ENCODE assay signal across 19 mouse cellular contexts in the genomic region with DNA sequence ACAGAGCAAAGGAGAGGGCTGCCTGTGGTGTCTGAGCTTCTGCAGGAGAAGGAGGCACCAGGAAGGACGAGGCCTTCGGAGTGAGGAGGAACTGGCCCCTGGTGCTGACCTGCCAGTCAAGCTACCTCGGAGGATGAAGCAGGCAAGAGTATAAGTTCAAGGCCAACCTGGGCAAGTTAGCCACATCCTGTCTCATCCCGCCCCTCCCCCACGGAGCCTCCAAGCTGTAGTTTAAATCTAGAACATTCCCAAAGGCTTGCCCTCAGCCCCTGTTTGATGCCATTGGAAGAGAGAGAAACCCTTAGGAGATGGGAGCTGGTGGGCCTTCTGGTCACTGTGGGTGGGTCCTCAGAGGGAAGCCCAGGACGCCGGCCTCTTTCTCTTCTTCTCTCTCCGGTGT. TPM values are rescaled to one million over a fixed set of nuclear protein-coding genes. Genes with fewer than 3 reads are reported as not detected.
"Had no signal": no experiment of that assay in that cellular context is flagged by ENCODE, and none has a peak within 500 bp of the region (broad histone marks: within the 10 kb centered on the region; RNA-seq: fewer than 3 reads in every experiment).

No protein-coding gene starts in this region.

- DNase-seq: liver, embryonic 13.5 days; liver, postnatal 0 days; lung, adult 2 months; lung, postnatal 14 days; lung, postnatal 36 days; right cerebral cortex, postnatal 14 days had no signal

RNA-seq across cellular contexts. Expression of a gene that starts 43.9 kb away (rescaled TPM):
- polyA plus RNA-seq: liver, embryonic 11.5 days; liver, embryonic 13.5 days; liver, embryonic 15.5 days; liver, postnatal 0 days; lung, adult 2 months; lung, embryonic 15.5 days; lung, postnatal 0 days; macrophage; midbrain, embryonic 11.5 days; midbrain, embryonic 13.5 days; midbrain, embryonic 15.5 days; midbrain, postnatal 0 days; neural tube, embryonic 12.5 days; spleen, adult 2 months; stomach, embryonic 15.5 days; stomach, postnatal 0 days had no signal
